Mouse (Mus musculus): Measurements from ENCODE around the gene Ptprm. TPM values are rescaled to one million over a fixed set of nuclear protein-coding genes. Genes with fewer than 3 reads are reported as not detected.

The Ptprm gene
- total RNA-seq, 2 experiments from 2014 or later, result 35.7 to 39.5 TPM

GRCm38 (mm10) chr17:67290662-67291240 lies 63.5 kb downstream of the Ptprm start:
- DNase-seq (ENCODE audit: low spot score in 2 of 2), result no peak

- DNase-seq (ENCODE audit: low spot score in 2 of 2), result no peak
These were observed 66.8 kb downstream of the Ptprm start for GRCm38 (mm10) chr17:67287501-67287900.

GRCm38 (mm10) chr17:67281640-67282170 lies 72.6 kb downstream of the Ptprm start:
- no peak for DNase-seq (ENCODE audit: low spot score in 2 of 2)

GRCm38 (mm10) chr17:67277124-67277910 lies 76.9 kb downstream of the Ptprm start:
- no peak for DNase-seq (ENCODE audit: low spot score in 2 of 2)

DNA sequence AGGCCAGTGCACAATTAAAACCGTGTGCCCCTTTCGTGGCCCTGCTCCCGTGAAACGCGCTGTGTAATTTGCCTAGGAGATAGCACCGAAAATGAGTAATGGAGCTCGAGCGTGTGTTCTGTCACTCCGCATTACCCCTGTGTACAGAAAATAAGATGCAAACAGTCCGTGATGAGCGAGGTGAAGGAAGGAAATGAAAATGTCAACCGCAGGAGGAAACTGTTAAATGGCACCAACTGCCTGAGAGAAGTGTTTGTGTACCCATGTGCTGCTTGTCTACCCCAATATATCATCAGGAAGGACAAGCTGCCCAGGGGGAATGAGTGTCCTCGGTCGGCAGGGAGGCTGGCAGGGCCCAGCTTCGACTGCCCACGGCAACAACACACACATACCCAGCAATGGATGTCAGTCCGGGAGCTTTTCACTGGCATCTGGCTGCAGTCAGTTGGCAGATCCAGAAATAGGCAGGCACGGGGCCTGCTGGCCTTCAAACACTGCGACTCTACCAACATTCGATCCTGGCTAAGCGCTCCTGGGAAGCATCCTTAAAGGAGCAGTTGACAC lies 79.6 kb downstream of the Ptprm start:
- peak; percentile 19 to 45 for DNase-seq (ENCODE audit: low spot score in 2 of 2)

GRCm38 (mm10) chr17:67272928-67273327 lies 81.3 kb downstream of the Ptprm start:
- no peak for DNase-seq (ENCODE audit: low spot score in 2 of 2)

DNA sequence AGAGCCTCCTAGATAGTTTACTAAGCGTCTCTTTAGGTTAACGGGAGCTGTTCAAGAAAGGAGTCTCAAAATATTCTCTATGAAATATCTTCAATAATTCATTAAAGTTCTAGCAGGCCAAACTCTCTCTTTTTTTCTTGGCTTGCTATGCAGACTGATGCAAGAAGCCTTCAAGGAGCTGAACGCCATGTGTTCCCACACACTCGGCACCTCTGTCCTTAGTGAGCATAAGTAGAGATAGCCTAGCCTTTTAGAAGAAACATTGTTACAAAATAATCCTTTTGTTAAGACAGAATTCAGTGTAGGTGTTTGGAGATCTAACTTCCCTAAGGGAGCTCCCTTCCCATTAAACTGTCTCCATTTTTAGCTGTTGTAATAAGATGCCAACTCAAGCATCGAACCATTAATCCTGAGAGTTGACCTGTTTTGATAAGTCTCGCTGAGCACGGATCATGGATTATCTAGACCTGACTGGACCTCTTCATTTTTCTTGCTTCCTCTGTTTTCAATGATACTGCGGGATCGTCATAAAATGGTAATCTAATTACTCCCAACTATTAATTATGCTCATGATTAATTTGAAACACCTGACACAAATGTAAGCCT lies 85.7 kb downstream of the Ptprm start:
- DNase-seq (ENCODE audit: low spot score in 2 of 2), result no peak

DNA sequence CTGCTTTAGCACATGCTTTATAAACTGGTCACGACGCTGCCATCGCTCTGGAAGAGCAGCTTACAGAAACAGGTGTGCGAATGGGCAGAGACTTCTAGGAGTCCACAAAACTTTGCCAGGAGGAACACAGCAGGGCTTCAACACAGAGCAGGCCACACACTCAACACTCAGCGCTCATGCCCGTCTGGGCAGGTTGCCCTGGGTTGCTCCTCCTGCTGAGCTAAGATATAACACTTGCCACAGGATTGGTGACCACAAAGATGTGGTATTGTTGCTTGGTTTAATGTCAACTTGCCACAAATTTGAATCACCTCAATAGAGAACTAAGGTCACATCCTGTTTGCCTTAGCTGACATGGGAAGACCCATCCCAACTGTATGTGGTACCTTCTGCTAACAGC lies 88.0 kb downstream of the Ptprm start:
- no peak for DNase-seq (ENCODE audit: low spot score in 2 of 2)

- no peak for DNase-seq (ENCODE audit: low spot score in 2 of 2)
These were observed 88.7 kb downstream of the Ptprm start for GRCm38 (mm10) chr17:67265520-67265919.

DNA sequence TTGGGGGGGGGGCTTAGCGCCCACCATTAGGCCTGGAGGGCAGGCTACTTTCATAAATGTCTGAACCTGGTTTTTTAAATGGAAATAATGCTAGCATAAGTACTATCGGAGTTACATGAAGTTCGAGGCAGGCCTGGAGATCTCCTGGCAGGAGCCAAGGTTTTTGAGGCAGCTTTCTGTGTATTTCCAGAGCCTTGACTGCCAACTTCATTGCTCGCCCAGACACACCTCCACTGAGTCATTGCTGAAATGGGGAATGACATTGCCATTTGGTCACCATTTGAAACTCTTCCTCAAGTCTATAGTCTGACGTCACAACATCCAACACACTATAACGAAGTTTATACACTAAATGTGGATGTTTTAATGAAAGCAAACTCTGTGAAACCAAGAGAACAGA lies 89.5 kb downstream of the Ptprm start:
- no peak for DNase-seq (ENCODE audit: low spot score in 2 of 2)

DNA sequence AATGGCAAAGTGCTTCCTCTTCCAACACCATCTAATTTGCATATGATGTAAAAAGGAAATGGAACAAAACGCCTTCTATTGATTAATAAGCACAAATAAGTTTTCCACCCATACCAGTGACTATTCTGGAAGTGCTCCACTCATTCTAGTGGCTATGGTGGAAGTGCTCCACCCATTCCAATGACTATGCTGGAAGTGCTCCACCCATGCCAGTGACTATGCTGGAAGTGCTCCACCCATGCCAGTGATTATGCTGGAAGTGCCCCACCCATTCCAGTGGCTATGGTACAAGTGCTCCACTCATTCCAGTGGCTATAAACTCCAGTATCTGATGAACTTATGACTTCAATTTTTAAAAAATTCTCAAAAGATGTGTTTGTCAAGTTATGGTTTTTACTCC lies 91.2 kb downstream of the Ptprm start:
- no peak for DNase-seq (ENCODE audit: low spot score in 2 of 2)

DNA sequence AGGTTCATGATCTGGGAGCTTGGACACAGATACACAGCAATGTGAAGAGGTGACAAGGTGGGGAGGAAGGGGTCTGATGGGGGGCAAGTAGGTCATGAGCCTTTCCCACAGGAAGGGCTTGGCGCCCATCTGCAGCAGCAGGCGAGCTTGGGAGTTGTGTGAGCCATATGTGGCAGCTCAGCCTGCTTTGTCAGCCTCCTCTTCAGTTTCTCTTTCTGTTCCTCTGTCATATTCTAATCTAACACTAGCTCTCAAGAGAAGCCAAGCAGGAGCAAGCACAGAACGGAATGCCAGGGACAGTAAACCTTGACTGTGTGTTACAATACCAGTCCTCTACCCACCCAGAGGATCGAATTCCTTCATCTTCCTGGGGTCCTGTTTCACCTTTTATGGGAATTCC lies 94.2 kb downstream of the Ptprm start:
- peak in 1 of 2 experiments; percentile 7 for DNase-seq (ENCODE audit: low spot score in 2 of 2)

DNA sequence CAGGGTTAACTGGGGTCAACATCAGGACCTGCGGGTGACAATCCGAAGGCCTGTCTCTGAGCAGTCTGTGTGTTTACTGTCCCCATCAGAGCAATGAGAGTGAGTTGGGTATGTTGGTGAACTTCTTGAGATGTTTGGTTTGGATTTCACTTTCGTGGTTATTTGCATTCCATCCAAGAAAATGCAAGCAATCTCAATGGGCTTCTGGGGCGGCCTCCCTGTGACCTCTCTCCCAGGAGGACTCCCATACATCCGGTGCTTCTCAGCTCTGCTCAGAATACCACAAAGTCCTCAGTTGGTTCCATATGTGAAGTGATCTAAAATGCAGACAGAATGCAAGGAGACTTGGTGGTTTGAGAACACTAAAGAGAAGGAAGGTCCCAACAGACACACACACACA lies 96.5 kb downstream of the Ptprm start:
- DNase-seq (ENCODE audit: low spot score in 2 of 2), result no peak

- no peak for DNase-seq (ENCODE audit: low spot score in 2 of 2)
These were observed 98.1 kb downstream of the Ptprm start for GRCm38 (mm10) chr17:67256171-67256570.

DNA sequence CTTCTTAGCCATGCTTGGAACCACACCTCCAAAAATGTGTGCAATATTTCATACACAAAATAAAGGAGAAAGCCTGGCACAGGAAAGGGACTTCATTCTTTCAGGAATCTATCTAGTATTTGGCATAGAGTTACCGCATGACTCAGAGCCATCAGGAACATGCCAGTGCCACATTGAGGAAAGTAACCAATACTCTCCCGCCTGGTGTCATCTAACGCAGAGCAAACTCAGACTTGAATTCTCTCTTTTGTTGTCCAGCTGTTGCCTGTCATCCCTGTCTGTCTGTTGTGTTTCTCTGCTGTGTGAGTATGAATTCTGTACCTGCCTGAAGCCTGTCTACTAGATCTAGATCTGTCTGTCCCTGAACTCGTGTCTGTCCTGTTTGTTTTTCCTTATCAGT lies 100.8 kb downstream of the Ptprm start:
- no peak for DNase-seq (ENCODE audit: low spot score in 2 of 2)

- DNase-seq (ENCODE audit: low spot score in 2 of 2), result no peak
These were observed 101.3 kb downstream of the Ptprm start for GRCm38 (mm10) chr17:67252992-67253391.

- DNase-seq (ENCODE audit: low spot score in 2 of 2), result no peak
These were observed 108.9 kb downstream of the Ptprm start for GRCm38 (mm10) chr17:67245273-67245875.

GRCm38 (mm10) chr17:67242774-67243495 lies 111.3 kb downstream of the Ptprm start:
- no peak for DNase-seq (ENCODE audit: low spot score in 2 of 2)

GRCm38 (mm10) chr17:67241951-67242773 lies 112.1 kb downstream of the Ptprm start:
- no peak for DNase-seq (ENCODE audit: low spot score in 2 of 2)

GRCm38 (mm10) chr17:67238866-67239265 lies 115.4 kb downstream of the Ptprm start:
- no peak for DNase-seq (ENCODE audit: low spot score in 2 of 2)
